Mouse (Mus musculus): ENCODE results near the gene Iqck.

Gene Iqck

GRCm38 (mm10) chr7:119001965-119002364, 146.4 kb downstream of the Iqck start:
- POLR2A ChIA-PET = no interaction called here
- CTCF ChIA-PET = interaction anchor here in 1 of 4 experiments (1.0 to 1.4 kb wide), 2 partner anchors 9 kb away, joined by 4 read pairs; no protein-coding TSS in a partner anchor

DNA sequence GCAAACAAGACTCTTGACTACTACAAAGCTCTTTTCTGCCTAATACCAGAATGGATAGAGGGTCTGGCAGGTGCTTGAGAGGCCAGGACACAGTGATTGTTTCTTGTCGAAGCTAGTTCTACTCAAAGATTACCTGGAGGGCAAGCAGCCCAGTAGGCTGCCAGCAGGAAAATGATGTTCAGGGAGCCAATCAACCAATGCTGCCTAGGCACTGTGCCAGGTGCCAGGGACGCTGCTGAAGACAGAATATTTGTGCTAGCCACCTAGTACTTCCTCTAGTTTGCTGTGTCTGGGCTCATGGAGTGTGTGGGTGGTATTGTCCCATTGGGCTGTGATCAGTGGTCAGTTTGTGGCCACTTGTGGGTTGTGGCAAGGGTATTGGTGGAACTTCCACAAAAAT, 146.9 kb downstream of the Iqck start:
- ChIA-PET POLR2A (no interaction called here), CTCF (interaction anchor here in 2 of 4 experiments (0.6 to 1.4 kb wide), 2 partner anchors 8 to 262 kb away, joined by 3 to 4 read pairs; no protein-coding TSS in a partner anchor)

GRCm38 (mm10) chr7:119010854-119011529, 155.4 kb downstream of the Iqck start:
- POLR2A ChIA-PET = interaction anchor here in 2 of 4 experiments (1.0 to 1.3 kb wide), 4 partner anchors 13 to 502 kb away, joined by 3 to 8 read pairs (median 5); no protein-coding TSS in a partner anchor
- CTCF ChIA-PET = interaction anchor here (0.6 to 3.8 kb wide), 107 partner anchors 8 to 1886 kb away, joined by 3 to 103 read pairs (median 4); partner anchors contain the start of genes Gpr139 (in 3 of the 4), Acsm5 (in 2 of the 4), Gprc5b (in 2 of the 4) and Ccp110 (in 1 of the 4)

DNA sequence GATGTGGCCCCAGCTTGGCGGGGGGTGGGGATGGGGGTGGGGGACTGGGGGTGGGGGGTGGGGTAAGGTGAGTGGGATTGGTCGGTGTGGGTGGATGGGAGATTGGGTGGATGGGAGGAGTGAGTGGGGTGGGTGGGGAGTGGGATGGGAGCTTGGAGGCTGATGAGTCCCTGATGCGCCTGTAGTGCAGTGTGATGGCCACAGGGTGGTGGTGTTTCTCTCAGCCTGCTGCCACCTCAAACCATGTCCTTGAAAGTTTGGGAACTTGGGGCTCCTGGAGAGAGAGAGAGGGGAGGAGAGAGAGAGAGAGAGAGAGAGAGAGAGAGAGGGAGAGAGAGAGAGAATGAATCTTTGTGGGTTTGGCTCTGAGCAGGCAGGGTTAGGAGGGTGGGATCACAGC, 160.2 kb downstream of the Iqck start:
- ChIA-PET CTCF (interaction anchor here (0.6 to 2.2 kb wide), 18 partner anchors 8 to 608 kb away, joined by 3 to 16 read pairs (median 4); partner anchors contain the start of gene Gpr139 (in 1 of the 4)), POLR2A (interaction anchor here in 1 of 4 experiments (0.8 to 0.9 kb wide), 3 partner anchors 9 to 418 kb away, joined by 3 to 4 read pairs (median 4); partner anchors contain the start of gene Tmc5)

DNA sequence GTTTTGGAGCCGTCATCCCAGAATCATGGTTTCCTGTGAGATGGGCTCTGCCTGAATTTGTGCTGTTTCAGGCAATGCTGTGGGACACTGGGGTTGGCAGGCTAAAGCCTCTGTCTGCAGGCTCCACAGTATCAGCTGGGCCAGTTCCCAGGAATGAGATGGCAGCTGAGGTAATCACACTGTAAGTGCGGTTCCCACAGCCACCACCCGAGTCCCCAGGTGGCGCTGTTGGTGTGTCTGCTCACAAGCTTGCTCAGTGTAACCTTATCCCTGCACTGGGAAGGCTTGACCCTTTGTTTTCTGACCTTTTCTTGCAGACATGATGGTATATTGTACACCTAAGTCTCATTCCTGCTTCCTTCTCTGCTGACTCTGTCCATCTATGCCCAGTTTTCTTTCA, 164.0 kb downstream of the Iqck start:
- POLR2A ChIA-PET = interaction anchor here in 1 of 4 experiments (0.7 to 1.3 kb wide), 3 partner anchors 26 to 279 kb away, joined by 3 read pairs; partner anchors contain the start of gene Vps35l
- CTCF ChIA-PET = interaction anchor here (0.6 to 3.1 kb wide), 31 partner anchors 9 to 495 kb away, joined by 3 to 21 read pairs (median 4); partner anchors contain the start of genes Gpr139 (in 2 of the 4) and Ccp110 (in 1 of the 4)
